Mouse (Mus musculus): ENCODE results near the gene Asxl1. TPM values are rescaled to one million over a fixed set of nuclear protein-coding genes. Genes with fewer than 3 reads are reported as not detected.

The Asxl1 gene
- total RNA-seq (2021) = 10 to 100 TPM; 15.4 to 20.9 TPM
- long read RNA-seq, experiment 1, full-length matches to known transcripts = 2 of 6 reads
- long read RNA-seq, experiment 1, partial matches to known transcripts = 3 of 6 reads
- long read RNA-seq, experiment 1, other reads (novel, unspliced or antisense) = 1 of 6 reads
- long read RNA-seq, experiment 2, full-length matches to known transcripts = 1 of 7 reads
- long read RNA-seq, experiment 2, partial matches to known transcripts = 5 of 7 reads
- long read RNA-seq, experiment 2, other reads (novel, unspliced or antisense) = 1 of 7 reads

GRCm38 (mm10) chr2:153345454-153346220, at the start of gene Asxl1:
Asxl1 (plus strand) TSS chr2:153345829.
- DNase-seq (ENCODE audit: low spot score in 2 of 2) = peak; percentile 82 to 84

DNA sequence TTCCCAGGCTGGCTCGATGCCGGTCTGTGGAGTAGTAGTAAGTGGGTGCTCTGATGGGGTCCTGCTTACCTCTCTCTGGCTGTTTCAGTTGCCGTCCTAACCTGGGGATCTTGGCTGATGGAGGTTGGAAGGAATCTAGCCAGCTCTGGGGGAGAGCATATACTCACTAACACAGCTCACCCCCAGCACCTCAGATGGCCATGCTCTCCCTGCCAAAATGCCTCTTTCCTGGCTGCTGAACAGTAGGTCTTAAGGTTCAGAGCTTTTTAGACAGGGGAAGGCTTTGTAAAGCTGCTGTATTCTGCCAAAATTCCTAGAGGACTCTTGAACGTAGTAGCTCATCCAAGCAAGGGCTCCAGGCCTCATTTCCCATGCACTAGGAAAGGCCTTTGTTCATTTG, 47.9 kb upstream of the Asxl1 start:
- DNase-seq (ENCODE audit: low spot score in 2 of 2) = no peak

DNA sequence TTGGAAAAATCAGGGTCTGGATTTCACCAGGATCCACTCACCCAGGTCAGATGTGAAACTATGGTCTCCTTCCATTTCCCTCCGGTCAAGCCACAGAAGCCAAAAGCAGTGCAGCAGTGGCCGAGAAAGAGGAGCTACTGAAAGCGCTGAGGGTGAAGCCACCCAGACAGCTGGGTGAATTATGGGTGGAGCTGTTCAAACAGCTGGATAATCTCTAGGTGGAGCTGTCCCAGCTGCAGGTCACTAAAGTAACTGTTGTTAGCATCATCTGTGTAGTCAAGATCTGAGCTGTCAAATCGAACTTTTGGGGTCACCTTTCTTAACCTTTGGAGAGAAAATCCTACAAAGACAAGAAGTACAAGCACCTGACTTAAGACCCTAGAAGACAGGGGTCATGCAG, 47.2 kb upstream of the Asxl1 start:
- no peak for DNase-seq (ENCODE audit: low spot score in 2 of 2)

GRCm38 (mm10) chr2:153298863-153299262, 46.8 kb upstream of the Asxl1 start:
- no peak for DNase-seq (ENCODE audit: low spot score in 2 of 2)

- DNase-seq (ENCODE audit: low spot score in 2 of 2) = no peak
Measured at GRCm38 (mm10) chr2:153301123-153301522, 44.5 kb upstream of the Asxl1 start.

DNA sequence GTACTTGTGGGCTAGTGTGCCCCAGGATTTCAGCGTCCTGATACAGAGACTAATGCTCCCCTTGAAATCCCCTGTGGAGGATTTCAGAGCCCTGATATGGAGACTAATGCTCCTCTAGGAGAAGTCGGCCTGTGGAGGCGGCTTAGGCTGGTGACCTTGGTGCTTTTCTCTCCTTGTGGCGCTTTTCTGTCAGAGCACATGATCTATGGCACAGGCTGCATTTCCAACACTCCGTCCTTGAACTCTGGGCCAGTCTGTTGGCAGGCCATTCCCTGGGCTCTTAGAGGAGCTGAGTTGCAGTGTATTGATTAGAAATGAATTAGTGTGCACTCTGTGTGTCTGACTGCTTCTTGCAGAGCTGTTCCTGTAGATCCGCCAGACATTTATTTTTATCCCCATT, 40.4 kb upstream of the Asxl1 start:
- peak in 1 of 2 experiments; percentile 61 for DNase-seq (ENCODE audit: low spot score in 2 of 2)

- DNase-seq (ENCODE audit: low spot score in 2 of 2) = no peak
Measured at GRCm38 (mm10) chr2:153308586-153308985, 37.0 kb upstream of the Asxl1 start.

GRCm38 (mm10) chr2:153309106-153309505, 36.5 kb upstream of the Asxl1 start:
- DNase-seq (ENCODE audit: low spot score in 2 of 2) = no peak

- DNase-seq (ENCODE audit: low spot score in 2 of 2) = no peak
Measured at GRCm38 (mm10) chr2:153310228-153310627, 35.4 kb upstream of the Asxl1 start.

DNA sequence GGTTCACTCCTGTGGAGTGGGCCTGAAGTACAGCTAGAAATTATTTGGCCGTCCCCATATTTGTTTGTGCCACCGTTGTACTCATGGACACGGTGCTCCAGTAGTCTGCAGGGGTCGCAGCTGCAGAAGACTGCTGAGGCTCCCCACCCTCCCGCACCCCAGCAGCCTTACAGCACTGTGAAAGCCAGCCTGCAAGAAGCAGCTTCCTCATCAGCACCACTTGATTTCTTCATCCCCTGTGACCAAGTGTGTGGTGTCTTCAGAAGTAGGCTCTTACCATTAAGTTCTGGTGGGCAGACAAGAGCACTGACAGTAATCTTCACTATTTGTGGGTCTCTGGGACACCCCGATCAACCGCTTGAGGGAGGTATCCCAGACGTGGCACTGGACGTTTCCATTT, 32.7 kb upstream of the Asxl1 start:
- no peak for DNase-seq (ENCODE audit: low spot score in 2 of 2)

- no peak for DNase-seq (ENCODE audit: low spot score in 2 of 2)
Measured at GRCm38 (mm10) chr2:153318408-153318807, 27.2 kb upstream of the Asxl1 start.

- DNase-seq (ENCODE audit: low spot score in 2 of 2) = no peak
Measured at GRCm38 (mm10) chr2:153319036-153319643, 26.5 kb upstream of the Asxl1 start.

- DNase-seq (ENCODE audit: low spot score in 2 of 2) = no peak
Measured at GRCm38 (mm10) chr2:153325706-153326376, 19.8 kb upstream of the Asxl1 start.

DNA sequence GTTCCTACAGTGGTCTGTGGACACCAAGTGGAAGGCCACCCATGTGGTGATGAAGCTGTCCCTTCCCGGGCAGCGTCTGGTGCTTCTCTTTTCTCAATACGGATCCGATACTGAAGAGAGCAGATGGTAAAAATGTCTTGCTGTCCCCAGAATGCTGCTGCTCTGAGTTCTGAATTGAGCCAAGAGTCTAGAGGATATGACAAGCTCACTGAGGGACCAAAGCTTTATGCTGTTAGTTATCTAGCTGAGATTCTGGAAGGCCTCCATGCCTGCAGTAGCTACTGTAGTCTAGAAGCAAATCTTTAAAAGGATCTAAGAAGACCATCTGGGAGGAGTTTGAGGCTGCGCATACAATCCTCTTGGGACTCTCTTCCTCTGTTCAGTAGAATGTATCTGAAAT, 13.4 kb upstream of the Asxl1 start:
- no peak for DNase-seq (ENCODE audit: low spot score in 2 of 2)

- no peak for DNase-seq (ENCODE audit: low spot score in 2 of 2)
Measured at GRCm38 (mm10) chr2:153332981-153333380, 12.6 kb upstream of the Asxl1 start.

GRCm38 (mm10) chr2:153333822-153334232, 11.8 kb upstream of the Asxl1 start:
- no peak for DNase-seq (ENCODE audit: low spot score in 2 of 2)

DNA sequence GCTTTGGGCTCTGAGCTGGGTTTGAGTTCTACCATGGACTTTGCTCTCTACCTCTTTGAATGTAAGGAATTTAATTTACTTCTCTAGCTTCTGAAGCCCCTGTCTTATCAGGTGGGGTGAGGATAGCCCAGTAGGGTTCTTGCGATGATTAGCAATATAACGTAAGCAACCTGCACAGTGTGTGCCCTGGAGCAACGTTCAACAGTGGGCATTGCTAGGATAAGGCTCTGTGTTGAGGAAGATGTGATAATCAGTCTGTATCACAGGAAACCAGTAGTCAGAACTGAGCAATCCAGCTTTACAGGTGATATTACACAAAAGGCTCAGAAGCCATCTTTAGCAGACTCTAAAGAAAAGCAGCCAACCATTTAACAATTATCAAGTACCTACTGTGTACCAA, 11.3 kb upstream of the Asxl1 start:
- no peak for DNase-seq (ENCODE audit: low spot score in 2 of 2)

DNA sequence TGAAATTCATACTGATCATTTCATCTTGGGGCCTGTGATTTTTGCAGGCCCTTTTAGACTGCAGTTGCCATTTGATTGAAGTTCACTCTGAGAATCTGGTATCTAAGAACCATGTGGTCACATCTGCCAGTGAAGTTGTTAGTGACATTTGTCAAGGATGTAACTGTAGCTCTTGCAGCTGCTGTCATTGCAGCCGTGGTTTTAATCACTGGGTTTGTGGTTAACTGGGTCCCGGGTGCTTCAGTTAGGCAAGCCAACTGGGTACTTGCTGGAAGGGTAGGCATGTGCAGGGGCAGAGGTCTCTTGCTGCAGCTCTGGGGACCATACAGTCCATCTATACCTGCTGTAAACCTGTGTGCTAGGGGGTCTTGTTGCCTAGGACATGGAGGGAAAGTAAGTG, 9.5 kb upstream of the Asxl1 start:
- no peak for DNase-seq (ENCODE audit: low spot score in 2 of 2)

DNA sequence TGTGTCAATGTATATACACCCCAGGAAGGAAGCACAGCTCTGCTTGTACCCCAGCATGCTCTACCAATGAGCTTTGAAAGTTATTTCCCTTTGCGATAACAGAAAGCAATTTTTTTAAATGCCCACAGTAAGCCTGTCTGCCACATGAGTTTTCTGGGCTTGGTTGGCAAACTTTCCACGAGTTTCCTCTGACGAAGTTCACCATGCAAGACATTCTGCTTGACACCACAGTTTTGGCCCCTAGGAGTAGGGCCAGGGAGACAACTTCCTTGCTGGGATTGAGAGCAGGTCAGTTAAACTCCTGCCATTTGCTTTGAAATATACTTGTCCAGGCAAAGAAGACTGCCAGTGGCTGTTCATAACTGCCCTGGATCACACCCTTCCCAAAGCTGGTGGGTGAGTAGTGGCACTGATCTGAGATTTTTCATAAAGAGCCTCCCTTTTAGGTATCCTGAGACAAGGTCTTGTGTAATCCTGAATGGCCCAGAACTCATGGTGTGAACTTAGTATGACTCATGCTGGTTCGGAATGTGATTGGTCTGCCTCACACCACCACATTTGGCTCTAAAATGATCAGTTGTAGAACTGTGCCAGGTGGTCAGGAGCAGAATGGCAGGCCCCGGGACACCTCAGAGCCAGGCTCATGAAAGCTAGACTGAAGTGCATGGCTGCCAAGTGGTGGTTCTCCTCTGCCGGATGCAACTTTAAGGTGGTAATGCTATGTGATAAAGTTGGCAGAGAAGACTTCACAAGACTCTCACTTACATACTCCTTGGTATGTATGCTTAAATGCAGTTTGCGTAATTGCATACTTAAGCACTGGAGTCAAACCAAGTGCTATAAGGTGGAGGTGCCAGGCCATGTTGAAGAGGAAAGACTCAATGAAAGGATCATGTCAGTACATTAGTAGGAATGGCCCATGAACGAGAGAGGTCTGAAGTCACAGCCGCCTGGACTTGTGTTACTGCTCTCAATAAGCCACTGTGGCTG, 7.0 kb upstream of the Asxl1 start:
- DNase-seq (ENCODE audit: low spot score in 2 of 2) = no peak

- no peak for DNase-seq (ENCODE audit: low spot score in 2 of 2)
Measured at GRCm38 (mm10) chr2:153342166-153342565, 3.5 kb upstream of the Asxl1 start.

All from adrenal gland, adult 18-20 months (tissue).